ENCODE assay signal across 8 mouse cellular contexts in genomic region chr4:97893915-97894884, GRCm38 (mm10).
DNase-seq lines count a peak whose midpoint lies in the region; ATAC-seq lines count a peak whose summit lies in the region.

No protein-coding gene starts in this region.

- no peaks in the 10 kb centered on the region for H3K9me3 ChIP-seq in forebrain, embryonic 14.5 days (replicated peaks; ENCODE audit: control insufficient read depth, low read length)
- no peaks in the 10 kb centered on the region for H3K9me3 ChIP-seq in forebrain, embryonic 10.5 days
- no peaks in the 10 kb centered on the region for H3K9me3 ChIP-seq in hindbrain, embryonic 16.5 days (ENCODE audit: control insufficient read depth, low read length)

- 49% methylated on average over 10 of the region's 10 CpGs for WGBS in forebrain, embryonic 14.5 days
- WGBS in forebrain, embryonic 10.5 days, result 80% methylated on average over 10 of the region's 10 CpGs
- 60% methylated on average over 10 of the region's 10 CpGs for WGBS in hindbrain, embryonic 16.5 days

- no peak overlapping the region for H3K9ac ChIP-seq in forebrain, embryonic 14.5 days (ENCODE audit: low read length)
- H3K9ac ChIP-seq in hindbrain, embryonic 16.5 days (ENCODE audit: low read depth, low read length), result no peak overlapping the region

- peak overlapping the region; percentile 79 for H3K27ac ChIP-seq in forebrain, embryonic 14.5 days (ENCODE audit: low read depth, low read length)
- no peak overlapping the region for H3K27ac ChIP-seq in forebrain, embryonic 10.5 days
- H3K27ac ChIP-seq in hindbrain, embryonic 16.5 days (ENCODE audit: low read depth, low read length), result peak overlapping the region; percentile 51

- peak; percentile 64 for ATAC-seq in forebrain, embryonic 14.5 days
- ATAC-seq in hindbrain, embryonic 16.5 days, result peak; percentile 61

- H3K4me1 ChIP-seq in forebrain, embryonic 14.5 days (ENCODE audit: control insufficient read depth, insufficient read depth, low read length), result peaks cover 11% of the 10 kb centered on the region
- H3K4me1 ChIP-seq in forebrain, embryonic 10.5 days, result peaks cover 13% of the 10 kb centered on the region
- no peaks in the 10 kb centered on the region for H3K4me1 ChIP-seq in hindbrain, embryonic 16.5 days (ENCODE audit: control insufficient read depth, insufficient read depth, low read depth, low read length)

- no peak overlapping the region for H3K4me3 ChIP-seq in forebrain, embryonic 14.5 days (ENCODE audit: low read depth, low read length)
- no peak overlapping the region for H3K4me3 ChIP-seq in forebrain, embryonic 10.5 days
- H3K4me3 ChIP-seq in hindbrain, embryonic 16.5 days (ENCODE audit: low read length), result no peak overlapping the region

- no peaks in the 10 kb centered on the region for H3K27me3 ChIP-seq in forebrain, embryonic 14.5 days (replicated peaks; ENCODE audit: control insufficient read depth, insufficient read depth, low read length)
- no peaks in the 10 kb centered on the region for H3K27me3 ChIP-seq in forebrain, embryonic 10.5 days (ENCODE audit: poor library complexity, severe bottlenecking)
- no peaks in the 10 kb centered on the region for H3K27me3 ChIP-seq in hindbrain, embryonic 16.5 days (replicated peaks; ENCODE audit: control insufficient read depth, insufficient read depth, low read length)

- H3K36me3 ChIP-seq in forebrain, embryonic 14.5 days (ENCODE audit: control insufficient read depth, insufficient read depth, low read length), result no peaks in the 10 kb centered on the region
- no peaks in the 10 kb centered on the region for H3K36me3 ChIP-seq in forebrain, embryonic 10.5 days (replicated peaks)
- no peaks in the 10 kb centered on the region for H3K36me3 ChIP-seq in hindbrain, embryonic 16.5 days (ENCODE audit: control insufficient read depth, insufficient read depth, low read length)

- DNase-seq in forebrain, embryonic 14.5 days (ENCODE audit: low spot score), result peak; percentile 59
- DNase-seq in forebrain, embryonic 10.5 days (ENCODE audit: extremely low spot score, low spot score), result no peak
- DNase-seq in layer of hippocampus, adult 9-11 months, result peak; percentile 36
- DNase-seq in layer of hippocampus, postnatal 25 days (ENCODE audit: extremely low spot score in 1 of 2, low spot score in 1 of 2), result no peak
- DNase-seq in brain, adult 2 months (ENCODE audit: low read depth, low spot score), result peak; percentile 84
- no peak for DNase-seq in spleen, postnatal 14 days (ENCODE audit: low spot score in 2 of 2)
- DNase-seq in thymus, postnatal 14 days, result no peak

- H3K4me2 ChIP-seq in forebrain, embryonic 14.5 days (ENCODE audit: low read length), result no peak overlapping the region
- H3K4me2 ChIP-seq in hindbrain, embryonic 16.5 days (ENCODE audit: low read length), result peak overlapping the region; percentile 19; the same call in 1 of the 2 replicates

Comparison
In these comparisons a context has a peak if more than half of its experiments do, and no peak if none do; other contexts are left out.
1. DNase-seq: peak in forebrain, embryonic 14.5 days (single experiment), layer of hippocampus, adult 9-11 months (single experiment) and brain, adult 2 months (single experiment); none in forebrain, embryonic 10.5 days (single experiment), layer of hippocampus, postnatal 25 days (0 of 2), spleen, postnatal 14 days (0 of 2) and thymus, postnatal 14 days (single experiment).